Mouse (Mus musculus) monocyte, adult 2 months (primary cell): ENCODE data around the gene Sos2.

ENCODE experiments used
- DNase-seq, 2 experiments: peaks; one replicate each; pipeline ENCODE4 v3.0.0; 2022; ENCODE audit warnings: low spot score in 2 of 2, low read depth in 1 of 2

The Sos2 gene

DNA sequence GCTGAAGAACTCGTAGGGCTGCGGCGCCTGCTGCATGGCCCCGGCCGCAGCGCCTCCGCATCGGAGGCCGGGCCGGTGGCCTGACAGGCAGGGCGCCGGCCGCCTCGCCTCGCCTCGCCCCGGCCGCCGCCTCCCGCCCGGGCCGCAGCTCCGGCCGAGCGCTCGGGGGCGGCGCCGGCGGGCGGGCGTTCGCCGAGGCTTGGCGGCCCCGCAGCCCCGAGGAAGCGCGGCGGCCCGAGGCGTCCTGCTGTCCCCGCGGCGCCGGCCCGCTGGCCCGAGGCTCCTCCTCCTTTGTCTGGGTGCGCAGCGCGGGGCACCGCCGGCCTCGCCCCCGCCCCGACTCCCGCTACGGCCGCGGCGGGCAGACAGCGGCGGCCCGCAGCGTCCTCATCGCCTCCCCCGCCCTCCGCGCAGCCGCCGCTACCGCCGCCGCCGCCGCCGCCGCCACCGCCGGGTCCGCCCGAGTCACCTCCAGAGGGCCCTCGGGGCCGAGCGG is at the start of gene Sos2:
Gene Sos2 (minus strand): TSS at position 287 of the 496 bp plus-strand sequence.
- peak in 1 of 2 experiments; percentile 10 for DNase-seq

- DNase-seq, result no peak
Measured at GRCm38 (mm10) chr12:69730306-69730705, 48.7 kb upstream of the Sos2 start.

- DNase-seq, result no peak
Measured at GRCm38 (mm10) chr12:69729246-69729645, 47.6 kb upstream of the Sos2 start.

- peak; percentile 73 to 88 for DNase-seq
Measured at GRCm38 (mm10) chr12:69724711-69725460, 43.2 kb upstream of the Sos2 start, which contains the start of the genes L2hgdh and Atp5s. Gene L2hgdh, minus strand, starts transcription at chr12:69724873. Gene Atp5s, plus strand, starts transcription at chr12:69724950.

GRCm38 (mm10) chr12:69724018-69724710 is 42.5 kb upstream of the Sos2 start:
- DNase-seq, result no peak

DNA sequence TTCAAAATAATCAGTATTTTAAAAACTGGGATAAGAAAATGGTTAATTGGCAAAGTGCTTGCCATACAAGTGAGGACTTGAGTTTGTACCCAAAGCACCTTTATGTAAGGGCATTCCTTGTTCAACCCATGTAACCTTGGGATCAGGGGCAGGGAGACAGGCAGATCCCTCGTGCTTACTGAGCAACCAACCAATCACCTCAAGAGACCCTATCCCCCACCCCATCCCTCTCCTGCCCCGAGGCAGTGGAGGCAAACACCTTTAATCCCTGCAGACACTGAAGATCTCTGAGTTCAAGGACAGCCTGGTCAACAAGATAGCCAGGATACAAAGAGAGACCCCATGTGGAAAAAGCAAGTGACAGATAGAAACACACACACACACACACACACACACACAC is 41.7 kb upstream of the Sos2 start:
- no peak for DNase-seq

GRCm38 (mm10) chr12:69722857-69723256 is 41.2 kb upstream of the Sos2 start:
- DNase-seq, result no peak

DNA sequence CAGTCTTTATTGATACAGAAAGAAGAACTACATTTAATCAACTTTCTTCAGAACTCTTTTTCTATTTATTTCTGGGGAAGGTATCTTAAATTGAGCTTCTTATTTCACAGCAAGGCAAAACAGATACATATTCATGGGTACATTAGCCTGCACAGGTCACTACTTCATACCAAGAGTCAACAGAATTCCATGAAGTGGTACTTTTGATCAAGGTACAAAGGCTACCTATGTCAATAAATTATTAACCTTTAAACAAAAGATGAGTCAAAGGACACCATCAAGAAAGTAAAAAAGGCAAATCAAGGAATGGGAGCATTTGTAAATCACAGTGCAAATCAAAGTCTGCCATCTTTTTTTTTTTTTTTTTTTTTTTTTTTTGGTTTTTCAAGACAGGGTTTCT is 32.0 kb upstream of the Sos2 start:
- no peak for DNase-seq

- no peak for DNase-seq
Measured at GRCm38 (mm10) chr12:69704799-69705458, 23.3 kb upstream of the Sos2 start.

- DNase-seq, result no peak
Measured at GRCm38 (mm10) chr12:69698352-69698751, 16.7 kb upstream of the Sos2 start.

- DNase-seq, result peak in 1 of 2 experiments; percentile 19
Measured at GRCm38 (mm10) chr12:69696746-69697145, 15.1 kb upstream of the Sos2 start.

DNA sequence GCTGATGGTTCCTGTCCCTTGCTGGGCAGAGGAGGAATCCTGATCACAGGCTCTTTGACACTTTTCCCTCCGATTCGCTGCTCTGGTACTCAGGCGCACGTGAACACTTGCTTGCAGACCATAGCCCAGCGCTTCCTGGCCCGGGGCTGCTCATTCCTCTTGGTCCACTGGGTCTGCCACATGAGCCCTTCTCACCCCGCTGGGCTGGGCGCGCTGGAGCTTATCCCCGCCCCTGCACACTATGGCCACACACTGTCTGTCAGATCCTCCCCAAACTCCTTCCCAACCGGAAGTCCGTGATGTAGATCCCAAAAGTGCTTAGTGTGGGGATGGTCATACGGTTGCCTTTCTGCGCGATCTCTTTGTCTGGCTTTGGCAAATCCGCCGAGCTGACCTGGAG is 11.8 kb upstream of the Sos2 start:
- DNase-seq, result no peak

DNA sequence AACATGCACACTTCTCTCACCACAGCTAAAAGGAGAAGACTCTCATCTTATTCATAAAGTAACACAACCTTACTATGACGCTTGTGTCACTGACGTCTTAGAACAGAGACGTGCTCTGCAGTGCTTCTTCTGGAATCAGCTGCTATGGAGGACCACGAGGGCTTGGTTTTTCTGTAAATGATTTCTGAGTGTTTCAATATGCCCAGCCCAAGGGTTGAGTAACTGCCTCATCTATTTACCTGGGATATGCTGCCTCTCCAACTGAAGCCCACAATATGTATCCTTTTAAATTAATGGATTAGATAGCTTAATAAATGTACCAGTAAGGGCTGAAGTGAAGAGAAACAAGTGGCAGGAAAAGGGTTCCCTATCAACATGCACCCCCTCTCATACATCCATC is 9.1 kb upstream of the Sos2 start:
- DNase-seq, result no peak

GRCm38 (mm10) chr12:69689094-69689493 is 7.4 kb upstream of the Sos2 start:
- no peak for DNase-seq

- DNase-seq, result no peak
Measured at GRCm38 (mm10) chr12:69688368-69688767, 6.7 kb upstream of the Sos2 start.

- peak; percentile 56 to 63 for DNase-seq
Measured at GRCm38 (mm10) chr12:69683537-69683936, 1.9 kb upstream of the Sos2 start.

GRCm38 (mm10) chr12:69682788-69683419 is 1.3 kb upstream of the Sos2 start:
- DNase-seq, result no peak

- peak in 1 of 2 experiments; percentile 37 for DNase-seq
Measured at GRCm38 (mm10) chr12:69682065-69682787, 574 bp upstream of the Sos2 start.

DNA sequence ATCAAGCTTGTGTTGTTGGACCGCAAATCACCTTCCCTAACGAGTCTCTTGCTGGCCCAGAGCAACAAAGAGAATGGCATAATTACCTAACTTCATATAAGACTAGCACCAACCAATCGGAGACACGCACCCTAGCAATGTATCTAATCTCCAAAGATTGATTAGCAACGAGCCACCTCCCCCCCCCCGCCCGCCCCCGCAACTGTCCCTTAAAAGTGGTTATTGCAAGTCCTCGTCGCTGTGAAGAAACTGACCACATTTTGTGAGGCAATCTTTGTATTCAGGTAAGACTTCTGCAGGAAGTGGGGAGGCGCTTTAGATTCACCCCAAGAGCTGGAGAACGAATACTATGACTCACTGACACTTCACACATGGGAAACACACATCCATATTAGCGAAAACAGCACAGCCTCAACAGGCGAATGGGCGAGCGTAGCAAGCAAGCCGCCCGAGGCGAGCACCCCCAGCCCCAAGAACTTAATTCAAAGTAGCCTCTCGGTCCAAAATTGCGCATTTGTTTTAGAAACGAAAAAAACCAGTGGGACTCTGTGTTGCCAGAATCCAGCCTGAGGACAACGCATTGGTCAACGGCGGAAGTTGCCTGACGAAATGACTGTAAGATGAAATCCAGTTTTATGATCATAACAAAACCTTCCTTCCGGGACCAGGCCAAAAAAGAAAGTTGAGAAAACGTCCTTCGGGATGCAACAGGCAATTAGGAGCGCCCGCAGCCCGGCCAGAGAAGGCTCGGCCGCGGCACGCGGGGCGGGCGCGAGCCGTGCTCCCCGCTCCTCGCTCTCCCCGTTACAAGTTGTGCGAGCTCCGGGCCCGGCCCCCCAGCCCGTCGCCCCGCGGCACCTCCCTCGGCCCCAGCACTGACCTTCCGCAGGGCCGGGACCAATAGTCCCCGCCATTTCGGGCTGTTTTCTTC is 752 bp downstream of the Sos2 start:
- DNase-seq, result peak; percentile 38 to 46
